Mouse (Mus musculus) embryonic facial prominence, embryonic 10.5 days (tissue): ENCODE results near the gene AU040320. TPM values are rescaled to one million over a fixed set of nuclear protein-coding genes. Genes with fewer than 3 reads are reported as not detected.

Experiments used
- DNase-seq: peaks from one replicate; pipeline ENCODE4 v3.0.0-alpha.2; 2017; ENCODE audit warnings: low spot score
- H3K27ac ChIP-seq: fragments of 300-500 bp; sonication (generic); replicated peaks from 2 replicates; pipeline ENCODE4 v1.5.1; 2016; ENCODE audit warnings: mild to moderate bottlenecking
- H3K27me3 ChIP-seq: fragments of 300-500 bp; sonication (generic); replicated peaks from 2 replicates; pipeline ENCODE4 v1.6.1; 2016; ENCODE audit warnings: low read depth, mild to moderate bottlenecking; ENCODE audit not compliant: poor library complexity, severe bottlenecking
- H3K36me3 ChIP-seq: fragments of 300-500 bp; sonication (generic); replicated peaks from 2 replicates; pipeline ENCODE4 v1.6.1; 2016; ENCODE audit warnings: mild to moderate bottlenecking, moderate library complexity
- H3K4me1 ChIP-seq: fragments of 300-500 bp; sonication (generic); 2 replicates; pipeline ENCODE4 v1.6.1; 2016
- H3K4me3 ChIP-seq: fragments of 300-500 bp; sonication (generic); 2 replicates; pipeline ENCODE4 v1.5.1; 2016; ENCODE audit warnings: mild to moderate bottlenecking, moderate library complexity
- H3K9me3 ChIP-seq: fragments of 300-500 bp; sonication (generic); 2 replicates; pipeline ENCODE4 v1.6.1; 2016; ENCODE audit warnings: mild to moderate bottlenecking
- WGBS: fragments of 180-500 bp; shearing (Covaris S2); methylation state at CpG from one replicate; pipeline ENCODE4 v1.1.7; 2016; 5-methylcytosine and 5-hydroxymethylcytosine counted together
- polyA plus RNA-seq: library from polyadenylated mRNA; unstranded; fragments of >200 nt; fragmentation: Nextera tagmentation; extraction: Ambion mirVana; gene quantifications from 2 replicates; pipeline ENCODE4 v1.2.1, GENCODE M21; 2016

Gene AU040320
- polyA plus RNA-seq, 1 experiment from 2014 or later: 19.3 TPM

DNA sequence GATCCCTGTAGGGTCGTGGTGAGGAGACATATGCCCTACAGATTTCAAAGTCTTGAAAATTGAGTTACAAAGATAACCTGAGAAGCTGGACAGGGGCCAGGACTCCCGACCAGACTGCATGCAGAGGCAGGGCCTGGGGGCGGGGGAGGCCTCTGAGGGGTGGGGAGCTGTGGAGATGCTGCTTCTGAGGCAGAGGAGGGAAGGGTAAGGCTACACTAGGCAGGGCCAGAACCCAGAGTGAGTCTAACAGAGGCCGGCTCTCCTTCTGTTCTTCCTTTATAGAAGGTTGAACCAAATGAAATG lies 97.4 kb downstream of the AU040320 start:
- H3K36me3 ChIP-seq: peaks cover 78% of the 10 kb centered on the region
- no peaks in the 10 kb centered on the region for H3K27me3 ChIP-seq
- no peak overlapping the region for H3K27ac ChIP-seq
- WGBS: 62% methylated on average over 4 of the region's 4 CpGs
- peaks cover 6% of the 10 kb centered on the region; the same call in 1 of the 2 replicates for H3K4me1 ChIP-seq
- no peaks in the 10 kb centered on the region for H3K9me3 ChIP-seq
- no peak overlapping the region for H3K4me3 ChIP-seq
- DNase-seq: no peak

DNA sequence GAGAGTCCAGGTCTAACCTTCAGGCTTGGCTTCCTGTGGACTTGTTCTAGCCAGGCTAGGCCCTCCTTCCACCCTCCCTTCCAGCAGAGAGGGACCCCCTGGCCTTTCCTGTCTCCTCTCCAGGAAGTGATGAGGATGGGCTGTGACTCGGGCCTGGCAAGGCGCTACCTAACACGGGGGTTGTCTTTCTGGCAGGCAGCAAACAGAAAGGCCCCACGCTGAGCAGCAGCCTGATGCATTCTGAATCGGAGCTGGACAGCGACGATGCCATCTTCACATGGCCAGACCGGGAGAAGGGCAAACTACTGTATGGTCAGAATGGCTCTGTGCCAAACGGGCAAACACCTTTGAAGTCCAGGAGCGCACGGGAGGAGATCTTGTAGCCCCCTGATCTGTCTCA lies 99.6 kb downstream of the AU040320 start:
- Histone ChIP-seq H3K4me1 (peaks cover 6% of the 10 kb centered on the region; the same call in 1 of the 2 replicates), H3K27ac (peak overlapping the region; percentile 19; the same call in 1 of the 2 replicates), H3K36me3 (peaks cover 70% of the 10 kb centered on the region), H3K9me3 (no peaks in the 10 kb centered on the region), H3K4me3 (no peak overlapping the region), H3K27me3 (no peaks in the 10 kb centered on the region)
- 77% methylated on average over 11 of the region's 11 CpGs for WGBS
- no peak for DNase-seq

DNA sequence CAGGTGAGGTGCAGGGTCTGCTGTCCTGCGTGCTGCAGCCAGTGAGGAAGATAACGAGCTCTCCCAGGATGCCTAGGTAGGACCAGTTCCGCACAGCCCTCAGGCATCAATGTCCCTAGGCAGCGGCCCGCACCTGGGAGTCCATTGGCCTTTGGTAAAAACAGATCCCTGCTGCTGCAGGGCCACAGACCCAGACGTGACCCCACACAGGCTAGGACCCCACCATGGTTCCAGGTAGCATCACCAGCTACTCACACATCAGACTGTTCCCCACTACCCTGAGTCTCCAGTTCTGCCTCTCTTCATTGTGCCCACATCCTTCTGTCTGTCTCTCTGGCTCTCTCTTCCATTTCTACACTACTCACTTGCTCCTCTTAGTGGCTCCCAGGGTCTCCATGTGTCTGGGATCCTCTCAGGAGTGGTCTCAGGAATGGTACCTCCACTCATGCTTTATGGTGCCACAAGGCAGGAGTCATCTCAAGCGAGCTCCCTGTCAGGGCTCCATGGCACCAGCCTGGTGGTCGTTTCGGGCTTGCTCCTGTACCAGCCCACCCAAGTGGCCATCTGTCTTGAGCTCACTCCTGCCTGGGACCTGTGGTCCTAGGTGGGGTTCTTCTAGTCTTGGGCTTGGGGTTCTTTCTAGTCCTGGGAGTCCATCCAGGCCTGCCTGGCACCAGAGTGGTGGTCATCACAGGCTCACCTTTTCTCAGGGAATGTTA lies 107.1 kb downstream of the AU040320 start:
- Histone ChIP-seq H3K4me3 (no peak overlapping the region), H3K4me1 (no peaks in the 10 kb centered on the region), H3K9me3 (no peaks in the 10 kb centered on the region), H3K36me3 (peaks cover 80% of the 10 kb centered on the region), H3K27me3 (no peaks in the 10 kb centered on the region), H3K27ac (no peak overlapping the region)
- DNase-seq: no peak
- 92% methylated on average over 9 of the region's 9 CpGs for WGBS

- H3K36me3 ChIP-seq: peaks cover 83% of the 10 kb centered on the region
- whole genome bisulfite sequencing: 85% methylated on average over 11 of the region's 11 CpGs
- no peaks in the 10 kb centered on the region for H3K9me3 ChIP-seq
- DNase-seq: no peak
- H3K4me1 ChIP-seq: no peaks in the 10 kb centered on the region
- no peaks in the 10 kb centered on the region for H3K27me3 ChIP-seq
- H3K4me3 ChIP-seq: no peak overlapping the region
- no peak overlapping the region for H3K27ac ChIP-seq
Measured at GRCm38 (mm10) chr4:126861514-126862266, 108.3 kb downstream of the AU040320 start.

DNA sequence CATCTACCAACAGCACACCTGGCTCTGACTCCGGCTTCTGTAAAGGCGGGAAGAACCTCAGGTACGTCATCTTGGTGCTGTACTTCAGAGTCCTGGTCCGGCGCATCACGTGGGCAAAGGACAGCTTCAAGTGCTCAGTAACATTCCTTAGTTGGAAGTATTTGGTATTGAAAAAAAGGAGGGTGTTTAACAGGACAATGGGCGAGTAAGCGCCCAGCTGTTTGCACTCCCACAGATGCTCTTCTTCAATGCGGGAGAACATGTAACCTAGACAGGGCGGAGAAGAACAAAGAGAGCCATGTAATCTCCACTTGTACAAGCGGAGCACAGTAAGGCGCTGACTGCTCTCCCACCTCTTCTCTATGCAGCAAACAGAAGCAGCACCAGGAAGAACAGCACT lies 115.4 kb downstream of the AU040320 start:
- H3K4me3 ChIP-seq: no peak overlapping the region
- H3K27me3 ChIP-seq: no peaks in the 10 kb centered on the region
- no peaks in the 10 kb centered on the region for H3K4me1 ChIP-seq
- H3K9me3 ChIP-seq: no peaks in the 10 kb centered on the region
- no peak for DNase-seq
- no peak overlapping the region for H3K27ac ChIP-seq
- 93% methylated on average over 12 of the region's 12 CpGs for WGBS
- peaks cover 90% of the 10 kb centered on the region for H3K36me3 ChIP-seq

- H3K36me3 ChIP-seq: peaks cover 90% of the 10 kb centered on the region
- H3K4me3 ChIP-seq: no peak overlapping the region
- no peaks in the 10 kb centered on the region for H3K27me3 ChIP-seq
- no peak overlapping the region for H3K27ac ChIP-seq
- H3K4me1 ChIP-seq: no peaks in the 10 kb centered on the region
- no peak for DNase-seq
- H3K9me3 ChIP-seq: no peaks in the 10 kb centered on the region
- 85% methylated on average over 7 of the region's 7 CpGs for WGBS
Measured at GRCm38 (mm10) chr4:126872717-126873116, 119.4 kb downstream of the AU040320 start.

DNA sequence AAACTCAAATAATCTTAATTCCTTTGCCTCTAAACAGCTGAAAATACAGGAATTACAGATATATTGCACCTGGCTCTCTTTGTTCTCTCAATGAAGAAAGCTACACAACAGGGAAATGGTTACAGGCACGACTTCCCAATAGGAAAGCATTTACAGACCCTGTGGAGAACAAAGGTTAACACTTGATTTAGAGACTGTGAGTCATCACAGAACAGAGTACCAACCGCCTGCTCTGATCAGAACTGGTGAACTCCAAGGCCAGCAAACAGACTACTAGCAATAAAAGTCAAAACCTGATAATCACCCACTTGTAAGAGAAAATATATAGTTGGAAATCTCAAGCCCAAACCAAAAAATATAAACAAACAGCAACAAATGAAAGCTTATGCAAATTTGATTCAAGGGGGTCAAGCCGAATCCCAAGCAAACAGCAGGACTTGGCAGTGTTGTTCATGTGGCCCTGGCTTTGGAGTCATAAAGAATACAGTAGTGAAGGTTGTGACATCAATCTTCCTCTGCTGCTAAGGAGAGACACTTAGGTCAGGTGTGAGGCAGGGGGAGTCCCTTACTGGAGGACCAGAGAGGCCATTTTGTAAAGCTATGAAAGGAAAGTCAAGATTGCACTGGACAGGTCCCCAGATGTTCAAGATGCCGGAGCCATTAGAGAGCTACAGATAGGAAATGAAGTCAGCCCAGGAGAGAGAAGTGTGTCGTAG lies 126.4 kb downstream of the AU040320 start:
- peaks cover 91% of the 10 kb centered on the region for H3K36me3 ChIP-seq
- no peak overlapping the region for H3K4me3 ChIP-seq
- H3K4me1 ChIP-seq: no peaks in the 10 kb centered on the region
- DNase-seq: no peak
- no peak overlapping the region for H3K27ac ChIP-seq
- 92% methylated on average over 5 of the region's 5 CpGs for WGBS
- H3K9me3 ChIP-seq: no peaks in the 10 kb centered on the region
- H3K27me3 ChIP-seq: no peaks in the 10 kb centered on the region

DNA sequence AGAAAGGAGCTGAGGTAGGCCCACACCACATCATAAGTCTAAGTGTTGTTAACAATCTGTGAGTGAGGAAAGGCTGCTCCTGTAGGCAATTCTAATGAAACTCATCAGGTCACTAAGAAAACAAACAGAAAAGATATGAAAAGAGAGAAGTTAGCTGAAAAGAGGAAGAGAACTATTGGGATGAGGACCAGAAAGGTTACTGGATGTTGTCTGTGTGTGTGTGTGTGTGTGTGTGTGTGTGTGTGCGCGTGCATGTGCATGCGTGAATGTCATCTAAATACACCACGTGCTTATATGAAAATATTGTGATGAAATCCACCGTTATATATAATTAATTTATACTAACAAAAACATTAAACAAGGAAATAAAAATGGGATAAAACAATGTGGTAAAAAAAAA lies 130.3 kb downstream of the AU040320 start:
- Histone ChIP-seq H3K27ac (no peak overlapping the region), H3K4me3 (no peak overlapping the region), H3K4me1 (no peaks in the 10 kb centered on the region), H3K36me3 (peaks cover 84% of the 10 kb centered on the region), H3K27me3 (no peaks in the 10 kb centered on the region), H3K9me3 (no peaks in the 10 kb centered on the region)
- 96% methylated on average over 5 of the region's 5 CpGs for WGBS
- no peak for DNase-seq

DNA sequence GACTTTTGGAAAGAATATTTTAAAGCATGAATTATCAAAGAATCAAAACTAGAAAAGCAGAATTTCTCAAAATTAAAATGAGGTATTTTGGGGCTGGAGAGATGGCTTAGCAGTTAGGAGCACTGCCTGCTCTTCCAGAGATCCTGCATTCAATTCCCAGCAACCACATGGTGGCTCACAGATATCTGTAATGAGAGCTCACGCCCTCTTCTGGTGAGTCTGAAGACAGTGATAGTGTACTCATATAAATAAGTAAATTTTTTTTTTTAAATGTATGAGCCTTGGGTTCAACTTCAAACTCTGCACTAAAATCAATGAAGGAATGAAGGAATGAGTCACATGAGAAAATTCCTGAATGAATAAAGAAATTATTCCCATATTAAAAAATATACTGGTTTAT lies 132.6 kb downstream of the AU040320 start:
- Histone ChIP-seq H3K9me3 (no peaks in the 10 kb centered on the region), H3K27ac (no peak overlapping the region), H3K4me1 (no peaks in the 10 kb centered on the region), H3K36me3 (peaks cover 84% of the 10 kb centered on the region), H3K4me3 (no peak overlapping the region), H3K27me3 (no peaks in the 10 kb centered on the region)
- DNase-seq: no peak
- 54% methylated on average over 1 of the region's 1 CpGs for whole genome bisulfite sequencing

GRCm38 (mm10) chr4:126889879-126890278 lies 136.5 kb downstream of the AU040320 start:
- Histone ChIP-seq H3K27ac (no peak overlapping the region), H3K36me3 (peaks cover 92% of the 10 kb centered on the region), H3K4me3 (no peak overlapping the region), H3K27me3 (no peaks in the 10 kb centered on the region), H3K9me3 (no peaks in the 10 kb centered on the region), H3K4me1 (no peaks in the 10 kb centered on the region)
- no peak for DNase-seq
- WGBS: 93% methylated on average over 8 of the region's 8 CpGs
